Mouse (Mus musculus): ENCODE measurements around the gene Apoc1. TPM values are rescaled to one million over a fixed set of nuclear protein-coding genes. Genes with fewer than 3 reads are reported as not detected.

The Apoc1 gene
- total and polyA plus RNA-seq, 3 experiments, result 0.35 TPM; not detected in 2

DNA sequence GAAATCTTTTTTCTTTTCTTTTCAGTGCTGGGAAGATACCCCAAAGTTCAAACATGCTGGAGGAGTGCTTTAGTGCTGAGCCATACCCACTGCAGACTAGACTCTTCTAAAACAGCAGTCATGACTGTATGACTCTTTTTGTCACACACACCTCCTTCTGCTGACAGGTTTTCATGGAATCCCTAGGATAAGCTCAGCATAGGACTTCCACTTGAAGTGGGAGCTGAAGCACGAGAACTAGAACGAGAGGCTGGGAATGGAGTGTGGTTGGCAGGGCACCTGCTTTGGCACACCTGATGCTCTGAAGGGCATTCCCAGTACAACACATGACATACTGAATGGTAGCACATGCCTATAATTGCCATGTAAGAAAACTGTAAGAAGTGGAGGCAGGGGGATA is 39.8 kb downstream of the Apoc1 start:
- no peaks in the 10 kb centered on the region for H3K9me3 ChIP-seq (replicated peaks; ENCODE audit: insufficient read depth, low read length)
- no peak overlapping the region for H3K9ac ChIP-seq (ENCODE audit: control insufficient read depth, low read depth, low read length, poor library complexity, severe bottlenecking)
- no peak overlapping the region for H3K27ac ChIP-seq (ENCODE audit: control insufficient read depth, low read depth, low read length)
- peaks cover 0 to 15% of the 10 kb centered on the region in 2 experiments; a peak in 2 of 4 replicates for H3K36me3 ChIP-seq (ENCODE audit: control insufficient read depth in 1 of 2, insufficient read depth in 2 of 2, low read length in 2 of 2)
- no peak overlapping the region for H3K4me3 ChIP-seq (ENCODE audit: control insufficient read depth in 1 of 2, insufficient read depth in 1 of 2, low read depth in 2 of 2, low read length in 2 of 2)
- no peak for TF ChIP-seq BHLHE40 (IDR thresholded peaks at IDR 0.05; ENCODE audit: borderline replicate concordance, low read depth, low read length)
- no peak for TF ChIP-seq UBTF (IDR thresholded peaks at IDR 0.05; ENCODE audit: borderline replicate concordance, insufficient read depth, low read depth, low read length)
- no peak for TF ChIP-seq JUND (IDR thresholded peaks at IDR 0.05; ENCODE audit: low read depth, low read length)
- TF ChIP-seq TBP (IDR thresholded peaks at IDR 0.05; ENCODE audit: low read depth, low read length), result no peak
- no peak for TF ChIP-seq MAFK (IDR thresholded peaks at IDR 0.05; ENCODE audit: borderline replicate concordance, low read depth, low read length)
- no peak for TF ChIP-seq EP300 (IDR thresholded peaks at IDR 0.05; ENCODE audit: low read depth in 1 of 2, low read length in 2 of 2)
- no peak for TF ChIP-seq SIN3A (IDR thresholded peaks at IDR 0.05; ENCODE audit: low read length)
- no peak for TF ChIP-seq POLR2AphosphoS2 (IDR thresholded peaks at IDR 0.05; ENCODE audit: low read length)
- no peak for TF ChIP-seq MXI1 (IDR thresholded peaks at IDR 0.05; ENCODE audit: low read depth, low read length)
- no peak for TF ChIP-seq USF1 (IDR thresholded peaks at IDR 0.05; ENCODE audit: low read depth, low read length)
- TF ChIP-seq ELF1 (IDR thresholded peaks at IDR 0.05; ENCODE audit: low read depth, low read length), result no peak
- TF ChIP-seq SMC3 (IDR thresholded peaks at IDR 0.05; ENCODE audit: low read depth, low read length), result no peak
- TF ChIP-seq CTCF (IDR thresholded peaks at IDR 0.05 in 2 of 3, conservative IDR thresholded peaks at IDR 0.05 in 1 of 3; ENCODE audit: control insufficient read depth in 1 of 3, insufficient read depth in 1 of 3, low read depth in 2 of 3, low read length in 3 of 3, poor library complexity in 1 of 3, severe bottlenecking in 1 of 3), result no peak
- TF ChIP-seq CHD2 (IDR thresholded peaks at IDR 0.05; ENCODE audit: low read length), result no peak
- TF ChIP-seq HCFC1 (IDR thresholded peaks at IDR 0.05; ENCODE audit: low read depth, low read length), result no peak
- no peak for TF ChIP-seq MYB (IDR thresholded peaks at IDR 0.05; ENCODE audit: low read depth, low read length)
- no peak for TF ChIP-seq E2F4 (IDR thresholded peaks at IDR 0.05; ENCODE audit: borderline replicate concordance, low read depth, low read length)
- DNase-seq (ENCODE audit: low read depth, low spot score), result no peak
- H3K79me2 ChIP-seq (ENCODE audit: control insufficient read depth, insufficient read depth, low read length, poor library complexity), result 0 out of 2 replicates have a peak, but pooled peaks cover 1% of the 10 kb centered on the region
- no peaks in the 10 kb centered on the region for H3K27me3 ChIP-seq (ENCODE audit: control insufficient read depth in 1 of 2, insufficient read depth in 2 of 2, low read length in 2 of 2)
- no peaks in the 10 kb centered on the region for H3K4me1 ChIP-seq (ENCODE audit: control insufficient read depth in 1 of 2, insufficient read depth in 2 of 2, low read length in 2 of 2)

DNA sequence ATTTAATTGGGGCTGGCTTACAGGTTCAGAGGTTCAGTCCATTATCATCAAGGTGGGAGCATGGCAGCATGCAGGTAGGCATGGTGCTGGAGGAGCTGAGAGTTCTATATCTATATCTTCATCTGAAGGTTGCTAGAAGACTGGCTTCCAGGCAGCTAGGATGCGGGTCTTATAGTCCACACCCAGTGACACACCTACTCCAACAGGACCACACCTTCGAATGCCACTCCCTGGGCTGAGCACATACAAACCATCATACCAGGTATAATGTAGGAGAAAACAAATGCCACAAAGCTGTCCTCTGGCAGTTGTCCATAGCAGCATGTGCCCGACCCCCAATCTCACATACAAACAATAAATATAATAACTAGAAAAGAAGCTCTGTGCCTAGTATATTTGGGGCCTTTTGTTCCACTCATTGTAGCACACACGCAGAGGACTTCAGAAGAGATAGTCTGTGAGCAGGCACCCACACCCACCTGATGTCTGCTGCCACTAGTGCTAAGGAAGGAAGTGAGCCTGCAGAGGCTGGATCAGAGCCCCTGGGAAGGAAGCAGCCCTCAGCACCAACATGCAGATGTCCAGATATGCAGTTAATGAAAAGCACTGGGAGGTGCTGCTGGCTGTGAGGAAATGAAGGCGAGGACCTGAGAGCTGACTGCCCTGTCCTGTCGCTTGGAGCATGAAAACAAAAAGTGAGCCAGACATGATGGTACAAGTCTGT is 41.2 kb downstream of the Apoc1 start:
- DNase-seq (ENCODE audit: low read depth, low spot score), result no peak
- no peak overlapping the region for H3K27ac ChIP-seq (ENCODE audit: control insufficient read depth, low read depth, low read length)
- no peaks in the 10 kb centered on the region for H3K79me2 ChIP-seq (ENCODE audit: control insufficient read depth, insufficient read depth, low read length, poor library complexity)
- no peaks in the 10 kb centered on the region for H3K4me1 ChIP-seq (ENCODE audit: control insufficient read depth in 1 of 2, insufficient read depth in 2 of 2, low read length in 2 of 2)
- TF ChIP-seq EP300 (IDR thresholded peaks at IDR 0.05; ENCODE audit: low read depth in 1 of 2, low read length in 2 of 2) (no peak), ZMIZ1 (IDR thresholded peaks at IDR 0.05; ENCODE audit: low read depth, low read length) (no peak), ZKSCAN1 (IDR thresholded peaks at IDR 0.05; ENCODE audit: low read depth, low read length) (no peak), ZNF384 (IDR thresholded peaks at IDR 0.05; ENCODE audit: low read depth, low read length) (no peak), E2F4 (IDR thresholded peaks at IDR 0.05; ENCODE audit: borderline replicate concordance, low read depth, low read length) (no peak), MAFK (IDR thresholded peaks at IDR 0.05; ENCODE audit: borderline replicate concordance, low read depth, low read length) (no peak), USF2 (IDR thresholded peaks at IDR 0.05; ENCODE audit: borderline replicate concordance in 1 of 2, insufficient read depth in 1 of 2, low read depth in 1 of 2, low read length in 2 of 2) (no peak), TBP (IDR thresholded peaks at IDR 0.05; ENCODE audit: low read depth, low read length) (no peak), TAL1 (IDR thresholded peaks at IDR 0.05; ENCODE audit: low read length) (no peak), HCFC1 (IDR thresholded peaks at IDR 0.05; ENCODE audit: low read depth, low read length) (no peak), CTCF (IDR thresholded peaks at IDR 0.05 in 2 of 3, conservative IDR thresholded peaks at IDR 0.05 in 1 of 3; ENCODE audit: control insufficient read depth in 1 of 3, insufficient read depth in 1 of 3, low read depth in 2 of 3, low read length in 3 of 3, poor library complexity in 1 of 3, severe bottlenecking in 1 of 3) (no peak)
- no peak overlapping the region for H3K4me3 ChIP-seq (ENCODE audit: control insufficient read depth in 1 of 2, insufficient read depth in 1 of 2, low read depth in 2 of 2, low read length in 2 of 2)
- no peaks in the 10 kb centered on the region for H3K27me3 ChIP-seq (ENCODE audit: control insufficient read depth in 1 of 2, insufficient read depth in 2 of 2, low read length in 2 of 2)
- no peak overlapping the region for H3K9ac ChIP-seq (ENCODE audit: control insufficient read depth, low read depth, low read length, poor library complexity, severe bottlenecking)
- H3K9me3 ChIP-seq (replicated peaks; ENCODE audit: insufficient read depth, low read length), result no peaks in the 10 kb centered on the region
- peaks cover 0 to 15% of the 10 kb centered on the region in 2 experiments; a peak in 2 of 4 replicates for H3K36me3 ChIP-seq (ENCODE audit: control insufficient read depth in 1 of 2, insufficient read depth in 2 of 2, low read length in 2 of 2)
